Mouse (Mus musculus): ENCODE measurements around the gene Mmp15. TPM values are rescaled to one million over a fixed set of nuclear protein-coding genes. Genes with fewer than 3 reads are reported as not detected.

Mmp15 gene
- polyA plus RNA-seq (2012; rRNA removed), result 16.5 and 17.2 TPM in 2 replicates

GRCm38 (mm10) chr8:95352151-95352870 is at the start of gene Mmp15:
Gene Mmp15 (plus strand): TSS chr8:95352268.

GRCm38 (mm10) chr8:95306431-95306830 is 45.6 kb upstream of the Mmp15 start, which contains the start of gene Cngb1:
Gene Cngb1 (minus strand): TSS chr8:95306585.

GRCm38 (mm10) chr8:95310342-95310970 is 41.6 kb upstream of the Mmp15 start, which contains the start of gene Tepp:
Gene Tepp (plus strand): TSS chr8:95310566.

GRCm38 (mm10) chr8:95331720-95332436 is 20.2 kb upstream of the Mmp15 start, which contains the start of the genes Zfp319 and Usb1:
Gene Zfp319 (minus strand): TSS chr8:95331950.
Gene Usb1 (plus strand): TSS chr8:95332284.

Other genes with a start within 250 kb of the Mmp15 start
- 38.4 and 40.3 TPM in 2 replicates for gene Kifc3, start 149.5 kb upstream of the Mmp15 start, polyA plus RNA-seq (2012; rRNA removed)
- gene Cngb1, start 45.7 kb upstream of the Mmp15 start, polyA plus RNA-seq (2012; rRNA removed), result 0.74 and 0.76 TPM in 2 replicates
- 3.5 and 4.3 TPM in 2 replicates for gene Tepp, start 41.7 kb upstream of the Mmp15 start, polyA plus RNA-seq (2012; rRNA removed)
- gene Zfp319, start 20.3 kb upstream of the Mmp15 start, polyA plus RNA-seq (2012; rRNA removed), result 16.6 and 19.1 TPM in 2 replicates
- 42.3 and 42.5 TPM in 2 replicates for gene Usb1, start 20.0 kb upstream of the Mmp15 start, polyA plus RNA-seq (2012; rRNA removed)
- 126 and 138 TPM in 2 replicates for gene Cfap20, start 82.6 kb downstream of the Mmp15 start, polyA plus RNA-seq (2012; rRNA removed)
- 46.9 and 47.1 TPM in 2 replicates for gene Csnk2a2, start 137.8 kb downstream of the Mmp15 start, polyA plus RNA-seq (2012; rRNA removed)
- gene Ccdc113, start 181.8 kb downstream of the Mmp15 start, polyA plus RNA-seq (2012; rRNA removed), result 1.5 and 2.1 TPM in 2 replicates
- not detected in 2 replicates for gene Prss54, start 224.1 kb downstream of the Mmp15 start, polyA plus RNA-seq (2012; rRNA removed)

All from central nervous system, embryonic 18 days (tissue).